Mouse (Mus musculus): ENCODE data around the gene Lin7c. TPM values are rescaled to one million over a fixed set of nuclear protein-coding genes. Genes with fewer than 3 reads are reported as not detected.

Gene Lin7c
- polyA plus RNA-seq, 1 experiment, result 7.0 TPM

- no peak overlapping the region for H3K4me3 ChIP-seq
- no peaks in the 10 kb centered on the region for H3K36me3 ChIP-seq (ENCODE audit: control insufficient read depth, insufficient read depth)
- TF ChIP-seq TCF12 (IDR thresholded peaks at IDR 0.05; ENCODE audit: insufficient read depth, poor library complexity, severe bottlenecking) (no peak), POLR2A (IDR thresholded peaks at IDR 0.05; ENCODE audit: insufficient read length, low read depth) (no peak), E2F4 (IDR thresholded peaks at IDR 0.05; ENCODE audit: insufficient read depth) (no peak), MAX (IDR thresholded peaks at IDR 0.05; ENCODE audit: low read depth) (no peak), REST (IDR thresholded peaks at IDR 0.05; ENCODE audit: insufficient read depth, insufficient read length) (no peak), MYOD1 (IDR thresholded peaks at IDR 0.05; ENCODE audit: control insufficient read depth in 1 of 3, insufficient read length in 2 of 3, low read depth in 2 of 3) (no peak), POLR2AphosphoS2 (IDR thresholded peaks at IDR 0.05; ENCODE audit: insufficient read length, low read depth) (no peak), CEBPB (IDR thresholded peaks at IDR 0.05; ENCODE audit: insufficient read depth, poor library complexity, severe bottlenecking) (no peak), MYOG (IDR thresholded peaks at IDR 0.05; ENCODE audit: control insufficient read depth in 1 of 3, insufficient read depth in 1 of 3, insufficient read length in 2 of 3, low read depth in 2 of 3) (no peak), TCF3 (IDR thresholded peaks at IDR 0.05; ENCODE audit: insufficient read length, low read depth) (no peak), SRF (IDR thresholded peaks at IDR 0.05; ENCODE audit: control insufficient read depth, insufficient read length, low read depth) (no peak), USF1 (IDR thresholded peaks at IDR 0.05; ENCODE audit: low read depth) (no peak)
- H3K79me2 ChIP-seq (ENCODE audit: control insufficient read depth, insufficient read depth), result peaks cover 91% of the 10 kb centered on the region
- no peaks in the 10 kb centered on the region for H3K27me3 ChIP-seq (ENCODE audit: control insufficient read depth, insufficient read depth, insufficient read length)
- no peak overlapping the region for H3K4me2 ChIP-seq (ENCODE audit: low read depth)
- H3ac ChIP-seq (ENCODE audit: control insufficient read depth, insufficient read length), result no peak overlapping the region
Measured at GRCm38 (mm10) chr2:109923031-109923430, 32.4 kb downstream of the Lin7c start.

- Histone ChIP-seq H3K36me3 (ENCODE audit: control insufficient read depth, insufficient read depth) (no peaks in the 10 kb centered on the region), H3K4me3 (no peak overlapping the region), H3K4me2 (ENCODE audit: low read depth) (no peak overlapping the region), H3K27me3 (ENCODE audit: control insufficient read depth, insufficient read depth, insufficient read length) (no peaks in the 10 kb centered on the region), H3ac (ENCODE audit: control insufficient read depth, insufficient read length) (no peak overlapping the region), H3K79me2 (ENCODE audit: control insufficient read depth, insufficient read depth) (peaks cover 91% of the 10 kb centered on the region)
- TF ChIP-seq TCF3 (IDR thresholded peaks at IDR 0.05; ENCODE audit: insufficient read length, low read depth) (no peak), USF1 (IDR thresholded peaks at IDR 0.05; ENCODE audit: low read depth) (no peak), SRF (IDR thresholded peaks at IDR 0.05; ENCODE audit: control insufficient read depth, insufficient read length, low read depth) (no peak), MYOG (IDR thresholded peaks at IDR 0.05; ENCODE audit: control insufficient read depth in 1 of 3, insufficient read depth in 1 of 3, insufficient read length in 2 of 3, low read depth in 2 of 3) (no peak), CEBPB (IDR thresholded peaks at IDR 0.05; ENCODE audit: insufficient read depth, poor library complexity, severe bottlenecking) (no peak), TCF12 (IDR thresholded peaks at IDR 0.05; ENCODE audit: insufficient read depth, poor library complexity, severe bottlenecking) (no peak)
Measured at GRCm38 (mm10) chr2:109923945-109924344, 33.3 kb downstream of the Lin7c start.

GRCm38 (mm10) chr2:109926984-109927383 is 36.3 kb downstream of the Lin7c start:
- Histone ChIP-seq H3K4me3 (no peak overlapping the region), H3K27me3 (ENCODE audit: control insufficient read depth, insufficient read depth, insufficient read length) (no peaks in the 10 kb centered on the region), H3K36me3 (ENCODE audit: control insufficient read depth, insufficient read depth) (no peaks in the 10 kb centered on the region), H3ac (ENCODE audit: control insufficient read depth, insufficient read length) (no peak overlapping the region), H3K4me2 (ENCODE audit: low read depth) (no peak overlapping the region), H3K79me2 (ENCODE audit: control insufficient read depth, insufficient read depth) (peaks cover 67% of the 10 kb centered on the region)
- TF ChIP-seq SRF (IDR thresholded peaks at IDR 0.05; ENCODE audit: control insufficient read depth, insufficient read length, low read depth) (no peak), E2F4 (IDR thresholded peaks at IDR 0.05; ENCODE audit: insufficient read depth) (no peak), MYOD1 (IDR thresholded peaks at IDR 0.05; ENCODE audit: control insufficient read depth in 1 of 3, insufficient read length in 2 of 3, low read depth in 2 of 3) (no peak), TCF12 (IDR thresholded peaks at IDR 0.05; ENCODE audit: insufficient read depth, poor library complexity, severe bottlenecking) (no peak), POLR2A (IDR thresholded peaks at IDR 0.05; ENCODE audit: insufficient read length, low read depth) (no peak), MAX (IDR thresholded peaks at IDR 0.05; ENCODE audit: low read depth) (no peak), CEBPB (IDR thresholded peaks at IDR 0.05; ENCODE audit: insufficient read depth, poor library complexity, severe bottlenecking) (no peak), MYOG (IDR thresholded peaks at IDR 0.05; ENCODE audit: control insufficient read depth in 1 of 3, insufficient read depth in 1 of 3, insufficient read length in 2 of 3, low read depth in 2 of 3) (no peak), USF1 (IDR thresholded peaks at IDR 0.05; ENCODE audit: low read depth) (no peak), REST (IDR thresholded peaks at IDR 0.05; ENCODE audit: insufficient read depth, insufficient read length) (no peak), TCF3 (IDR thresholded peaks at IDR 0.05; ENCODE audit: insufficient read length, low read depth) (no peak), POLR2AphosphoS2 (IDR thresholded peaks at IDR 0.05; ENCODE audit: insufficient read length, low read depth) (no peak)

GRCm38 (mm10) chr2:109927446-109927845 is 36.8 kb downstream of the Lin7c start:
- H3K4me2 ChIP-seq (ENCODE audit: low read depth), result no peak overlapping the region
- TF ChIP-seq E2F4 (IDR thresholded peaks at IDR 0.05; ENCODE audit: insufficient read depth), result no peak
- TF ChIP-seq SRF (IDR thresholded peaks at IDR 0.05; ENCODE audit: control insufficient read depth, insufficient read length, low read depth), result no peak
- TF ChIP-seq REST (IDR thresholded peaks at IDR 0.05; ENCODE audit: insufficient read depth, insufficient read length), result no peak
- no peak for TF ChIP-seq USF1 (IDR thresholded peaks at IDR 0.05; ENCODE audit: low read depth)
- no peak for TF ChIP-seq CEBPB (IDR thresholded peaks at IDR 0.05; ENCODE audit: insufficient read depth, poor library complexity, severe bottlenecking)
- no peak for TF ChIP-seq TCF3 (IDR thresholded peaks at IDR 0.05; ENCODE audit: insufficient read length, low read depth)
- TF ChIP-seq MYOD1 (IDR thresholded peaks at IDR 0.05; ENCODE audit: control insufficient read depth in 1 of 3, insufficient read length in 2 of 3, low read depth in 2 of 3), result no peak
- TF ChIP-seq POLR2AphosphoS2 (IDR thresholded peaks at IDR 0.05; ENCODE audit: insufficient read length, low read depth), result no peak
- TF ChIP-seq POLR2A (IDR thresholded peaks at IDR 0.05; ENCODE audit: insufficient read length, low read depth), result no peak
- TF ChIP-seq MAX (IDR thresholded peaks at IDR 0.05; ENCODE audit: low read depth), result no peak
- no peak for TF ChIP-seq MYOG (IDR thresholded peaks at IDR 0.05; ENCODE audit: control insufficient read depth in 1 of 3, insufficient read depth in 1 of 3, insufficient read length in 2 of 3, low read depth in 2 of 3)
- TF ChIP-seq TCF12 (IDR thresholded peaks at IDR 0.05; ENCODE audit: insufficient read depth, poor library complexity, severe bottlenecking), result no peak
- H3ac ChIP-seq (ENCODE audit: control insufficient read depth, insufficient read length), result no peak overlapping the region
- no peaks in the 10 kb centered on the region for H3K27me3 ChIP-seq (ENCODE audit: control insufficient read depth, insufficient read depth, insufficient read length)
- H3K4me3 ChIP-seq, result no peak overlapping the region
- no peaks in the 10 kb centered on the region for H3K36me3 ChIP-seq (ENCODE audit: control insufficient read depth, insufficient read depth)
- peaks cover 63% of the 10 kb centered on the region for H3K79me2 ChIP-seq (ENCODE audit: control insufficient read depth, insufficient read depth)

All from myocyte (in vitro differentiated cells).